Mouse (Mus musculus) G1E (cell line): ENCODE measurements around the gene Crhr2.

Source experiments
- CTCF ChIP-seq: IDR thresholded peaks from 2 replicates; pipeline ENCODE4 v1.5.1; 2012; ENCODE audit warnings: low read depth, low read length, inconsistent platforms, mixed read lengths
- GATA1 ChIP-seq: IDR thresholded peaks from 2 replicates; pipeline ENCODE4 v1.6.1; 2012; ENCODE audit warnings: borderline replicate concordance, low read length, inconsistent platforms, mixed read lengths
- GATA2 ChIP-seq: IDR thresholded peaks from 2 replicates; pipeline ENCODE4 v1.6.1; 2012; ENCODE audit warnings: low read depth, low read length, inconsistent platforms, borderline replicate concordance
- POLR2AphosphoS5 ChIP-seq: IDR thresholded peaks from 2 replicates; pipeline ENCODE4 v1.6.1; 2012; ENCODE audit warnings: low read depth, low read length, inconsistent platforms; ENCODE audit not compliant: insufficient replicate concordance
- TAL1 ChIP-seq: conservative IDR thresholded peaks from 2 replicates; pipeline ENCODE4 v1.6.1; 2012; ENCODE audit warnings: low read depth, low read length, inconsistent platforms, mixed read lengths

DNA sequence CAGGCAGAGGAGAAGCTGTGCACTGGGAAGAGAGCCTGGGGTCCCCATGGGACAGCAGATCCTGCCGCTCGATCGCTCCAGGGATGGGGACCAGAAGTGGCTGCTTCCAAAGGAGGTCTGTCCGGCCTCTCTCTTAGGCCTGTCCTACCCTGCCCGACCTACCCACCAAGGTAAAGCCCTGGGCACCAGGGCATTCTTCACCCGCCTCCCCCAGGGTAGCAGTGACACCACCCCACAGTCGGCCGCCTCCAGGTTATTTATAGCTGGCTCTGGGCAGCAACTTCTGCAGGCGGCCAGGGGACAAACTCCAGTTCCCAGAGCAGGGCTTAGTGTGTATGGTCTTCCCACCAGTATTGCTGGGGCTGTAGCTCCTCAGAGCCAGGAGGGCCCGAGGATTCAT lies at the start of gene Crhr2:
- no peak for TF ChIP-seq GATA1
- TF ChIP-seq CTCF: no peak
- no peak for TF ChIP-seq TAL1
- no peak for TF ChIP-seq GATA2
- no peak for TF ChIP-seq POLR2AphosphoS5
